Mouse (Mus musculus) small intestine, adult 2 months (tissue): ENCODE measurements around the gene Elane.

ENCODE experiments used
- CTCF ChIP-seq: fragments of 200-500 bp; IDR thresholded peaks from 2 replicates; pipeline ENCODE4 v1.5.1; 2012; ENCODE audit warnings: low read depth, mild to moderate bottlenecking, control low read depth, inconsistent platforms, low read length, moderate library complexity, mixed read lengths; ENCODE audit not compliant: insufficient replicate concordance, insufficient read length; ENCODE audit errors: extremely low read depth
- POLR2A ChIP-seq: fragments of 200-500 bp; IDR thresholded peaks from 2 replicates; pipeline ENCODE4 v1.6.1; 2012; ENCODE audit warnings: low read depth, mild to moderate bottlenecking, control low read depth, inconsistent platforms, low read length, moderate library complexity

DNA sequence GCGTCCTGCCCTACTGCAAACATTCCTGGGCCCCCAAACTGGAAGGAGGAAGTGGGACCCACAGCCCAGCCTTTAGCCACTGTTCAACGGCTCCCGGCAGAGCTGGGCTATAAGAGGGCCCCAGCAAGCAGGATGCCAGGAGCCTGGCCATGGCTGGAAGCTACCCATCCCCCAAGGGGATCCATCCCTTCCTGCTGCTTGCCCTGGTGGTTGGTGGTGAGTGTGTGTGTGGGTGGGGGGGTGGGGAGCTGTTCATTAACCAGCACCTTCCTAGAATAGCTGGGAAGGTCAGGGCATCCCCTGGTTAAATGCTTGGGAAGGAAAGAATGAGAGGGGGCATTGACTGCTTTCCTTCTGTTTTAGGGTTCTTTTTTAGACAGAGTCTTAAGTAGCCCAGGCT lies 6.5 kb upstream of the Elane start:
- TF ChIP-seq CTCF (no peak), POLR2A (no peak)
